Mouse (Mus musculus) lung, adult 18-20 months (tissue): ENCODE results near the gene Yipf3.

Source experiments
- DNase-seq, 2 experiments: peaks; one replicate each; pipeline ENCODE4 v3.0.0; 2022; ENCODE audit warnings: mixed read lengths in 2 of 2

Yipf3 gene

DNA sequence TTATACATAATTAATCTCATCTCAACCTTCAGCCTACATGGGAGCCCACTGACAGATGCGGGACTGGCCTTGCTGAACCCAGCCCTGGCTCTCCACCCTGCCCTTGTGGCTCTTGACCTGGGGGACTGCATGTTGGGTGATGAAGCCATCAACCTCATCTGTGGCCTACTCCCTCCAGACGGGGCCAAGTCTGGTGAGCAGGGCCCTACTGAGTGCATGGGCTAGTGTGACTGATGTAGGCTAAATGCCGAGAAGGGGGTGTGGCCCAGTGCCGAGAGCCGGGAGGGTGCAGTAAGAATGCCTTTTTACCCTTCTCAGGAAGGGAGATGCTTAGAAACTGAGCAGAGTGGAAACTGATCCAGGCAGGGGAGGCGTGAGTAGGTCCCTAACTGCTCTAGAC lies 7.3 kb downstream of the Yipf3 start:
- no peak for DNase-seq

DNA sequence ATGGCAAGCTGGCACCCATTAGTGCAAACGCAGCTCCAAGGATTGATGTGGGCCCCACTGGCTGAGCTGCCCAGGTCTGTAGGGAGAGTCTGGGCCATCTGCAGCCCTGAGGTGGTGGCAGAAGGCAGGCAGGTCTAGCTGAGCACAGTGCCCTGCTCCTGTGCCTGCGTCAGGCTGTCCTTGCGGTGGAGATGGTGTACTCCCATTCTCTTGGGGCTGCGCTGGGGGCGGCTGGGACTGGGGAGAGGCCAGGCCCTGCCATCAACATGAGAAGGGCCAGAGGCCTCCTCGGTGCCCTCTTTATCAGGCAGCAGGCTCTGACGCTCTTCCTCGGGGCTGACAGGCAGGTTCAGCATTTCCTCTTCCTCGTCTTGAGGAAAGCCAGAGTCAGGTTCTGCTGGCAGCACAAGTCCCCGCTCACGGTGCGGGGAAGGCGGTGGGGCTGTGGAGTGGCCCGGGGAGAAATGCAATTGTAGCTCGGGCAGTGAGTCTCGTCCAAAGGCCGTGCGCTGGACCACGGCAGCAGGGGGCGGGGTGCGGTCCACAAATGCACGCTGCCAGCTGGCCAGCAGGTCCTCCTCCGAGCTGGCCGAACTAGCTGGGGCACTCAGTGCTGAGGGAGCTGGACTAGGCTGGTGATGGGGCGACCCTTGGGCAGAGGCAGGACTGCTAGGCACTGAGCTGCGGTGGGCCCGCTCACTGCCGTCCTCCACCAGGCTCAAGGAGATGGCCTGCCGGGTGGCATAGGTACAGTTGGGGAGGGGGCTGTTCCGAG lies 10.6 kb downstream of the Yipf3 start:
- no peak for DNase-seq

DNA sequence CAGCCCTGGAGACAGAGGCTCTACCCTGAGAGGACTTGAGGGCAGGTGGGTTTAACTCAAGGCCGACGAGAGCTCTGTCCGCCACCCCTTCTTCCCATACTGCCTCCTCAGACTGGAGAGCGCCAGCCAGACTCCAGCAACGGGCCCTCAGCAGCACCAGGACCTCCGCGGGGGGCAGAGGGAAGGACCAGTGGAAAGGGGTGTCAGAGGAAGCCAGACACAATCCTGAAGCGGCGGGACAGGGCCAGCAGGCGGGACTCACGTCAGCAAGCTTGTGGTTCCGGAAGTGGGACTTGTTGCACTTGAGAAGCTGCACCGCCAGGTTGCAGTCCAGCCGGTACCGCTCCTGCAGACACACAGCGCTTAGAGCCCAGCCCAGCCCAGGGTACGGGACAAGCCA lies 11.8 kb downstream of the Yipf3 start:
- no peak for DNase-seq

DNA sequence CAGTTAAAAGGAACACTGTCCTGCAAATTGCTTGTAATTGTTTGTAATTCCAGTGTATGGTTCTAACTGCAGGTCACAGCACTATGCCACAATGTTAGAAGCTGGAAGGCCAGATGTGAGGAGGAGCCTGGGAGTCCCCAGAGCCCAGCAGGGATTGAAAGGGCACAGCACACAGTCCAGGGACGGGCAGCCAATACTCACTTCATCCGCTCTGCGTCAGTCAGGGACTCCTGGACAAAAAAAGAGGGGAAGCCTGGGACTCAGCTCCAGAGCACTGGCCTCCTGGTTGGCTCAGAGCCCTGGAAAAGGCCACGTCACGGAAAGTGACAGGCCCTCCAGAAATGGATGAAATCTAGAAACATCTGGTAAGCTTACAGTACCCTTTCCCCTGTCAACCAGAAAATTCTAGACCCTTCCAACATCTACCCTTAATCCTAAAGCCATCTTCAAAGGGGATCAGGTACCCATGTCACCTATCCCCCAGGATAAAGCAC lies 14.4 kb downstream of the Yipf3 start:
- DNase-seq = no peak

DNA sequence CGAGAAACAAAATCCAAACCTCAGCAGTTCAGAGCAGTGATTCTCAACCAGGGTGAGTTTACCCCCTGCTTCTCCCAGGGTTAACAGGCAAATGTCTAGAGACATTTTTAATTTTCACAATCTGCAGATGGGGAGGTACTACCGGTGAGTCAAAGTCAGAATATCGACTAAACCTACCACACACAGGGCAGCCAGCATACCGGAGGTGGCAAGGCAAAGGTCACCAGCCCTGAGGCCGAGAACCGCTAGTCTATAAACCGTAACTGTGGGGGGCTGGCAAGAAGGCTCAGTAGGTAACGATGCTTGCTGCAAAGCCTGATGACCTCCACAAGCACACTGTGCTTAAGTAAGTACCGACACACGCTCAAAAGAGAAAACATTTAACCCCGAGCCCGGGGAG lies 17.6 kb downstream of the Yipf3 start:
- no peak for DNase-seq

DNA sequence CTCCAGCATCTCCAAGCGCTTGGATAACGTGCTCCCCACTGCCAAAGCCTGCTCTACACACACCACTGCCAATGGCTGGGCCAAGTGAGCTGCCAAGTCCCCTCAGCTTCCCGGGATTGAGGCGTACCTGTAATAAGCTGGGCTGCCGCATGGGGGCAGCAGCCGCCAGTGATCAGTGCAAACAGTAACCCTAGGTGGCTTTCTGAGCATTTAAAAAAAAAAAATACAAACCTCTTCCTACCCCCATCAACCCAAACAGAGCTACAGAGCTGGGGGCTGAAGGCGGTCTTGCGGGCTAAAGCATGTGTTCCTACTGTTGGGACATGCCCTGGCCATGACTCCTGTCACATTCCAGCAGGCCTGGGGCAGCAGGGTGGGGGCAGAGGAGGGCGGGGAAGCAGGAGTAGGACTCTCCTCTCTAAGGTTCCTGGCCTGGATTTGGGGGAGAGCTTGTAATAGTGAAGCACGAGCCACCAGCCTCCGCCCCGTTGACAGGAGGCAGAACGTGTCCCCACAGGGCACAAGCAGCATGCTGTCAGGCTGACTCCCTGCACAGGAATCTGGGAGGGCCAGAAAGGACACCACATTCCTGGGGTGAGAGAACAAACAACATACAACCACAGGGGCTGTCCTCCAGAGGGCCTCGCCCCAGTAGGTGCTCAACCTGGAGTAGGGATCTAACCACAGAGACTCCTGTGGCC lies 18.2 kb downstream of the Yipf3 start:
- DNase-seq = peak; percentile 77 to 85

DNA sequence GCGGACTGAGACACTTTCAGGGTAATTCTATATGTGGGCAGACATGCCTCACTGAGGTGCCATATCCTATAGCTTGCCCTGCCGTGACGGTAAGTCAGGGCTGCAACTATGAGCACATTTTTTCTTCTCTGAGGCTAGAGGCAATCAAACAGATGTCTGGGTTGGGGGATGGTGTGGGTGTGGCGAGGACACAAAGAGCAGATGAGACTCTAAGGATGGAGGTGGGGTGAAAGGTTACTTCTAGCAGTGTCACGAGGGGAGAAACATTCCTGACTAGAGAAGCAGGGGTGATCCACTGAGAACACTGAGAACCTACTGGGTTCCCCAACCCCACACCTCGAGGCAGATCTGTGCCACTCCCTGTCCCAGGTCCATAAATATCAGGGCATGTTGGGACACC lies 19.1 kb downstream of the Yipf3 start:
- no peak for DNase-seq

DNA sequence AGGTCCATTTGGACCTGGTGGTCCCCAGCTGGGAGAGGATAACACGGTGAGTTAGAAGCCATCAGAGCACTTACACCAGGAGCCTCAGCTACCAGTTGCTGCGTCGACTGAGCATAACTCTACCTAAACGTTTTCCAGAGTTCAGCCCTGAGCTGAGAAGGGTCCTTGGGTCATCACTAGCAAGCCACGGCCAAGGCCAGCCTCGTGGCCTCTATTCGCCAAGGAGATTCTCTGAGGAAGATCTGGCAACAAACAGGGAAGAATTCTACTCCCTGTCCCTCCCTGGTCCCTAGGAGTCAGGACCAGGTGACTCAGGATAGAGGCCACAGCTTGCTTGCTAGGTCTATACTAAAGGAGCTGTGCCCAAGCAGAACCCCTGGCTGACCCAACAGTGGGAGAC lies 19.6 kb downstream of the Yipf3 start:
- no peak for DNase-seq

DNA sequence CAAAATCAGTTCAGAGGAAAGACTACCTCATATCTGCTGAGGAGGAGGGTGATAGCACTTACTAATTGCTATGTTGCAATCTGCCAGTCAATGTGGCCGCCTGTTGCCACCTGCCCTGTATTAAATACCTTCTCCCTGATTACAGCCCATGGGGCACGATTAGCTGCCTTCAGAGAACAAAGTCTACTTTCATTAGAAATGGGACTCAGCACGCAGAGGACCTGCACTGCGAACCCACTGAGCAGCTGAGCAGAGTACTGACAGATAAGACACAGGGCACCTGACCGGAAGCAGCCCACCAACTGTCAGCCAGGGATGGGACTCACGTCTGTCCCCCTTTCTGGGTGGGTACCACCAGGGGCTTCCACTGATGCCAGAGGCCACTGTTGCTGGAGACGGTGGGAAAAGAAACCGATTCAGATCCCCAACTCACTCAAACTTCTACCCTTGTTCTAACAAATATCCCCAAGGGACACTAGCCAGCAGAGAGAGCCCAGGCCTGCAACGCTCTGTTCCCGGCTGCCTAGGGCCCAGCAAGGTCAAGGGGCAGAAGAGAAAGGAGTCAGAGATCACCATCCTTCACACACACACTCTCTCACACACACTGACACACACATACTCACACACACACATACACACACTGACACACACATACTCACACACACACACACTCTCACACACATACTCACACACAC lies 20.3 kb downstream of the Yipf3 start:
- no peak for DNase-seq

DNA sequence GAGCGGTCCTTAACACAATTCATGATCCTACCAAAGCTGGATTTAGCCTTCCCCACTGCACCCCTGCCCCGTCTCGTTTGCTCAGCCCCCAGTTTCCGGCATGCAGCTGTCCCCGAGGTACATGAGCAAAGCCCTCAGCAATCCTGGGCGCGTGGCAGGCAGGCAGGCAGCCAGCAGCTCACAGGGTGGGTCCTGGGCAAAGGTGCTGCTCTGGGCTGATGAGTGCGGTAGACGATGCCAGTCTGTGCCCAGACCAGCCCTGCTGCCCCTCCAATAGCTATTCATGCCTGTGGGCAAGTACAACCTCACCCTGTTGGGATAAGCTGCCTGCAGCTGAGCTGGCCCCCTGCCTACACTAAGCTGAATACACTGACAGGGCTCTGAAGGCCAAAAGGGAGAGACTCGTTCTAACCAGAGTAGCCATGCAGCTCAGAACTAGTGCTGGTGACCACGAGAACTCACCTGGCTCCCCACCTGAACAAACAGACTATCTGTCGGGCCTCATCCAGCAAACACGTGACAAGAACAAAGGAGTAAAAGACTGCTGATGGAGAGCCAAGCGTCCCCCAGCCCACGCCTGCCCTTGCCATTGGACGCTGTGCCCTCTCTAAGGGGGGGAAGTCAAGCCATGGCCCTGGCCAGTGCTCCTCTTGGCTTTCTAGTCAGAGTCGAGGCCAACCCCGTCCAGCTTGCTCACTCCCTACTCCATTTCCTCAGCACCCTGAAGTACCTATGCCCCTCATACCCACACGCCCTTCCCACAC lies 22.1 kb downstream of the Yipf3 start:
- DNase-seq = peak in 1 of 2 experiments; percentile 44

DNA sequence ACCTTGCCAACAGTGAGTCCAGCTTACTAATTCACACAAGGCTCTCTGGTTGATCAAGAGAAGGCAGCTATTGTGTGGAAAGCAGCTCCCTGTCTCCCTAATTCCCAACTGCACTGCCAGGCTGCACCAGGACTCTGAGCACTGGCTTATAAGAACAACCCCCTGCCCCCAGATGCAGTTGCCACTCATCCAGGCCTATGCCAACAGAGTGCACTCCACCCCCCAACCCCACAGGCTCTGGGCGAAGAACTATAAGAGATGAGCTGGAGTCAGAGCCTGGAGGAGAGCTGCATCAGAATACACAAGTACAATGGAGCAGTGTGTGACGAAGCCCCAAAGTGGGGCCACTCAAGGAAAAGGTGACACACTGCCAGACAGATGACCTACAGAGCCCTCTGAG lies 24.2 kb downstream of the Yipf3 start:
- DNase-seq = no peak

DNA sequence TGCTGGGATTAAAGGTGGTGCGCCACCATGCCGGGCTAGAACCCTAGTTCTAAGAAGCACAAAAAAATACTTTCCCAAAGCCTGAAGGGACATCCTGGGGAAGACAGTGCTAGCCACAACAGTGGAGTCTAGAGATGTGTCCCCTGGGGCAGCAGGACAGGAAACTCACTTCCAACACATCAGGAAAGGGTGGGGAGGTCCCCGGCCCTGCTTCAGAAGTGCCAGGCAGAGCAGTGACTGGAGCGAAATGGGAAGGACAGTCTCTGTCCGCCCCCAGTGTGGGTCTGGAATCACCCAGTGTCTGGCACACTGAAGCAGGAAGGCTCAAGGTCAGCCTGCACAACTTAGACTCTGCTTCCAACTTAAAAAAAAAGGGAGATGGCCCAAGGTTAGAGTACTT lies 24.8 kb downstream of the Yipf3 start:
- DNase-seq = no peak

DNA sequence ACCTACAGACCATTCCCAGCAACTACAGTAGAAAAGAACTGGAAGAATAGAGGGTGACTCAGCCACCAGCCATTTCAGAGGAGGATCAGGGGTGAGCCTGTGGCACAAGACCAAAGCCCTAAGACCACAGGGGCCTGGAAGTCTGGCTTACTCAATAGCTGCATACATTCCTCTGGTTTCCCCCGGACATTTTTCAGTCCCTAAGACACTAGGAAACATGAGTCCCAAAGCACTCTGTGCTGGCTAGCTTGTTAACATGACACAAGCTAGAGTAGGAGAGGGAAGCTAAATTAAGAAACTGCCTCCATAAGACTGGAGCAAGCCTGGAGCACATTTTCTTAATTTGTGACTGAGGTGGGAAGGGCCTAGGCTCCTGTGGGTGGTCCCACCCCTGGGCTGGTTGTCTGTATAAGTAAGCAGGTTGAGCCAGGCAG lies 25.9 kb downstream of the Yipf3 start:
- DNase-seq = no peak

DNA sequence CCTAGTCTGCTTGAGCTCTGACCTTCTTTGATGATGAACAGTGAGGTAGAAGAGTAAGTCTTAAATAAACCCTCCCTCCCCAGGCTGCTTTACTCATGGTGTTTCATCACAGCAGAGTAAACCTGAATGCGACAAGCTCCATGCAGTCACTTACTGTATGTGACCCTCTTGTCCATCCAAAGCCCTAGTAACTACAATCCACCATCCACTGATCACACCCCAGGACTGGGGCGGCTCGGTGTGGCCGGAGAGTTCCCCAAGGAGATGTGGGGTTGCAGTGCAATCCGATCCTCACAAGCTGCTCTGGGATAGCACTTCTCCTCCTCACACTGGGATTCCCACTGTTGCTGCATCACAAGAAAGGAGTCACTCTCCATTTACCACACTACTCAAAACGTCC lies 26.6 kb downstream of the Yipf3 start:
- no peak for DNase-seq

DNA sequence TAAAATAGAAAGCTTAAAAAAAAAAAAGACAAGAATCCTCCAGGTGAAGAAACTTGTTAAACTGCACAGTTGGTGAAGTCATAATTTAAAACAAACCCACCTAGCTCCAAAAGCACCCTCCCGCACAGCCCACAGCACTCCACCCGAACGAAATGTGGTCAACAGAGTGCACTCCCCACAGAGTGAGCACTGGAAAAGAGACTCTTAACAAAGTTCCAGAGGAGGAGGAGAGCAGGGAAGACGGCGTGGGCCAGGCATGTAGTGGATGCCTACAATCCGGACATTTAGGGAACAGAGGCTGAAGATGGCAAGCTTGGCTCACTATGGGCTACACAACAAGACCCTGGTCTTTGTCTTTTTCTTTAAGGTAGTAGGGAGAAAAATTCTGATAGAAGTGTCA lies 27.2 kb downstream of the Yipf3 start:
- DNase-seq = no peak

DNA sequence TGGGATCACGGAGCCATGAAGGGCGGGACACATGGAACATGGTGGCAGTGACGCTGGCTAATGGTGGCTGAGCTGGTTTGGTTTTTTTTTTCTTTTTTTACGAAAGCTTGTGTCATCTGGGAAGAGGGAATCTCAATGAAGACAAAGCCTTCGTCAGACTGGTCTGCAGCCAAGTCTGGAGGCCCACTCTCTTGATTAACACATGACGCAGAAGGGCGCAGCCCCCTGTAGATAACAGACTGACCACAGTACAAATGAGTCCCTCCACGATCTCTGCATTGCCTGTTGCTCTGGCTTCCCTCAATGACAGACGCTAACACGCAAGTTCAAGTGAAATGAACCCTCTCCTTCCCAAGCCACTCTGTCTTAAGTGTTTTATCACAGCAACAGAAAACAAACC lies 27.6 kb downstream of the Yipf3 start:
- no peak for DNase-seq

DNA sequence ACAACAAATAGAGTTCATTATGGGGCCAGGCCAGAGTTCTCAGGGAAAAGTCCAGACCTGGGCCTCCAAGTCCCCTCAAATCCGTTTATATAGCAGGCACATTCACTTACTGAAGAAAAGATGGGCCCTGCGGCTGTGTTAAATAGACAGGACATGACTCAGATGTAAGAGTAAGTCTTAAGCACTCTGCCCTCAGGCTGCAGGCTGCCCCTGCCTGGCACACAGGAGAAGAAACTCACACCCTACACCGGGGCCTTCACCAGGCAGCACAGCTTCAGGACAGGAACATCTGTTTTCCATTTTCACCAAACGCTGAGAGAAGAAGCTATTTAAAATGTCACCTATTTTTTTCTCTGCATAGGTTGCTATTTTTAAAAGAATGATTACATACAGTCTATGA lies 29.7 kb downstream of the Yipf3 start:
- DNase-seq = no peak

DNA sequence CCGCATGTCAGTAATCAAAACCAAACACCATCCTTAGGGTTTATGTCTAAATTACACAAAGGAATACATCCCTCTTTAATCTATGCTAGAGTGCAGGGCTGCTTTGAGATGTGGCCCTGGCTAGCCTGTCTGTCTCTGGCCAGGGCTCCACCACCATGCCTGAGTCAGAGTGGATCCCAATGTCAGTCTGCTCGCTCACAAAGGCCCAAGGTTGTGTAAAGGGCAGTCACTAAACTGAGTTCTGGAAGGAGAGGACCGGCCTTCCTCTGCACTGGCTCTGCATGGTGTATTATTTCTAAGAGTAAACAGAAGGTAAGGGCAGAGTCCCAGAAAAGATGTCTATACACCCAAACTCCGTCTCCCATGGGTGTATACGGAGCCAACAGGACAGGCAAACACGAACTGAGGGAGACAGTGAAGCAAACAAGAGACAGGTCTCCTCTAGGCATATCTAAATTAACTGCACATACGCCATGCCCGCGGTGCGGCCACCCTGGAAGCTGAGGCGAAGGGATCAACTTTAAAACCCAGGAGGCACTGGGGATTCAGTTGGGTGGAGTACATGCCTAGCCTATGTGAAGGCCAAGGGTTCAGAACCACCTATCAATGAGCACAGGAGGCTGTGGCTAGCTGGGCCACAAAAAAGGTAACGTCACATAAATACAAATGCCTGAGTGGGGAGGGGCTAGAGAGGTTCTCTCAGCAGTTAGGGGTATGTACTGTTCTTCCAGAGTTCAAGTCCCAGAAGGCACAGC lies 30.3 kb downstream of the Yipf3 start:
- DNase-seq = no peak

DNA sequence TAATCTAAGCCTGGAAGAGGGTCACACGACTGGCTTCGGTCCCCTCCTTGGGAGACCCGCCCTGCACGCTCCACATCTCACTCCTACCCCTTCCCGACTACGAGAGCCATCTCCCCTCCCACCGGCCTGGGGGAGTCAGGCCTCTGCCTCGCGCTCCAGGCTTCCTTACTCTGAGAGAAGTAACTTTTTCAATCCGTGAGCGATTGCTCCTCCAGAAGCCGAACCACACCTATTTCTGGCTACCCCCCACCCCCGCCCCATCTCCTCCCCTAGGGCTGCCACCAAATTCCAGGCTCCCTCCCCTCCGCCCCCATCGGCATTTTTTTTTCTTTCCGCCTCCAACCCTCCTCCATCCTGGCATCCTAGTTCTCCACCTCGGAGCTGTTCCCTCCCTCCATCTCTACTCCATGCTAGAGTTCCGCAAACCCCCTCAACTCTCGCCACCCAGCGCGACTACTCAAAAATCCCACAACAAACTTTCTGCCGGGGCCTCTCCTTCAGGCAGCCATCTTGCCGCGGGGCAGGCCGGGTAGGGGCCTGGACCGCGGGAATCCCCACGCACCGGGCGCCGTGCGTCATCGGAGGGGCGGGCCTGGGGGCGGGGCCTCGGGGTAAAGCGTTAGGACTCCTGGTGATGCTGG lies 34.7 kb downstream of the Yipf3 start, which contains the start of gene Tjap1:
Gene Tjap1, minus strand, starts transcription at position 544 of the 641 bp plus-strand sequence.
- peak; percentile 82 to 88 for DNase-seq

DNA sequence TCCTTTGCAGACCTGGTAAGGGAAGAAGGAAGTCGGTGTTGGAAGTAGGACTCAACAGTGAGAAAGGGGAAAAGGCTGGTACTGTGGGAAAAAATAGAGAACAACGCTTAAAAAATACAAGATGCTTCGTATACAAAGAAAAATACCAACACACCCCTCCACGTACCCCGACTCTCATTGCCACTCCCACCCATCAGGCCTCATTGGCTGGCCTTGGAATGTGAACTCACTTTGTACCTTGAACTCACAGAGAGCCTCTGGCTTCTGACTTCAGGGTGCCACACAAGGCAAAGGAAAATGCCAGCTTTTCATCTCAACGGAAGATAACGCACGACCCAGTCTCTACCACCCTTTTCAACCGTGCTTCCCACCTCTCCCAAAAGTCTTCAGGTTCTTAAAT lies 35.3 kb downstream of the Yipf3 start:
- DNase-seq = no peak

DNA sequence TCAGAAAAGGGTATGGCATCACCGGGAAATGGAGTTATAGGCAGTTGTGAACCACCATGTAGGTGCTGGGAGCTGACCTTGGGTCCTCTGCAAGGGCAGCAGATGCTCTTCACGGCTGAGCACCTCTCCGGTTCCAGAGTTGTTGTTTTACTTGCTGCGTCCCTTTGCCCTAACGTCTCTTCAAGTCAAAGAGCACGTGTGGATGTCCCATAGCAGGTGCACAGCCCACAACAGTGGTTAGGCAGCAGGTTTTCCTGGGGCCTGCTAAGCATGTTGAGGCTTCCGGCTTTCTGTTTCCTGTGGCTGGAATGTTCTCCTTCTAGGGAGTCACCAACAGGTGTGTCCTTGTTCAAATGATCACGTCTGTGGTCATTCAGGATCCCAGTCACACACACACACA lies 36.0 kb downstream of the Yipf3 start:
- DNase-seq = no peak

DNA sequence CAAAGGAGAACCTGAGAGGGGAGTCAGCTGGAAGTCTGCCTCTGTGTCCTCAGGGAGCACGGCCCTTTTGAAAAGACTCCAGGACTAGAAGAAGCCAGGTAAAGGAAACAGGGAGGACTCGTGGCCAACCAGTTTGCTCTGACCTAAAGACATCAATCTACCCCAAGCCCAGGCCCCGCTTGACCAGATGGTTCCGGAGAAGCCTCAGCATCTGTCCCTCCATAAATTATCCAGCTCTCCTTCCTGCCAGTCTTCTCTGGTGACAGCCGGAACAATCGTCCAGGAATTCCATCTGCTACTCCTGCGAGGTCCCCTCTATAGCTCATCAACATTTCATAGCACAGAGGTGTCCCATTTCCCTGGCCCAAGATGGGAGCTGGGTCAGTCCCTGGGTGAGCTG lies 36.8 kb downstream of the Yipf3 start:
- DNase-seq = no peak
